Mouse (Mus musculus) granulocyte monocyte progenitor cell, adult 5-6 weeks (primary cell): Measurements from ENCODE around the gene Herc4. TPM values are rescaled to one million over a fixed set of nuclear protein-coding genes. Genes with fewer than 3 reads are reported as not detected.
"Not testable (repeated sequence)": the region's sequence is repeated elsewhere in the genome, so short reads cannot be mapped to it uniquely, and the experiment has no call there.

Experiments
- ATAC-seq: replicated peaks from 2 replicates; pipeline ENCODE4 v1.8.0; 2016; ENCODE audit warnings: mild to moderate bottlenecking, moderate TSS enrichment, inconsistent platforms; ENCODE audit not compliant: poor library complexity, severe bottlenecking
- total RNA-seq, 2 experiments: library from RNA; stranded (forward) in 1 of 2; stranded (reverse) in 1 of 2; fragments of 200-712, 200-1000 nt in 1 of 2; fragments of >200 nt in 1 of 2; fragmentation: Nextera tagmentation in 1 of 2; gene quantifications; 2 replicates each; pipeline ENCODE4 v1.2.3; 2014 to 2017

Herc4 gene
- total RNA-seq, 2 experiments from 2014 or later = 61.3 to 82.5 TPM

DNA sequence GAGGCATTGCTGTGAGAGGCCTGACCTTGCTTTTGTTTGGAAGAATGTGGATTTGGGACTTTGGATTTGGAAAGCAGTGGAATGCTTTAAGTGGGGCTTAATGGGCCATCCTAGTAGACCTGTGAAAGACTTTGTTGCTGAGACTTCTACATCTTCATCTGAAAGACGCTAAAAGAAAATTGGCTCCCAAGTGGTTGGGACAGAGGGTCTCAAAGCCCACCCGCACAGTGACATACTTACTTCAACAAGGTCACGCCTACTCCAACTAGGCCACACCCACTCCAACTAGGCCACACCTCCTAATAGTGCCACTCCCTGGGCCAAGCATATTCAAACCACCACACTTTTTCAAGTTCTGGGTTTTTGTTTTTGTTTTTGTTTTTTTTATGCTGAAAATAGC, 101.1 kb downstream of the Herc4 start:
- ATAC-seq = no peak

GRCm38 (mm10) chr10:63348291-63348690, 104.7 kb downstream of the Herc4 start:
- ATAC-seq = no peak

DNA sequence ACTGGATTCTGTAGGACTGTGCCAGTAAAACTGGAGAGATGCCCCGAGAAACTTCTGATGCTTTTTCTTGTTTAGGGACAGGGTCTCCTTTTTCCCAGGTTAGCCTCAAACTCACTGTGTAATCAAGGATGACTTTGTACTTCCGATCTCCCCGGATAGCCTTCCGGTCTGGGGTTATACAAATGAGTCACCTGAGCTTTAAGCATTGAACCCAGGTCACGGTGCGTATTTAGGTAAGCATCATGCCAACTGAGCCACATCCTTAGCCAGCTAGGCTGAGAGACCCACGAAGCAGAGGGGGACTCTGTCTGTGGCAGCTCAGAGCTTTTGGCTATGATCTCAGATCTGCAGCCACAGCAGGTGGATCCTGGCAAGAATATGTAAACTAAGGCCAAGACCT, 107.1 kb downstream of the Herc4 start:
- ATAC-seq = no peak

- ATAC-seq = not testable (repeated sequence)
These were observed 107.5 kb downstream of the Herc4 start for GRCm38 (mm10) chr10:63351099-63351498.

DNA sequence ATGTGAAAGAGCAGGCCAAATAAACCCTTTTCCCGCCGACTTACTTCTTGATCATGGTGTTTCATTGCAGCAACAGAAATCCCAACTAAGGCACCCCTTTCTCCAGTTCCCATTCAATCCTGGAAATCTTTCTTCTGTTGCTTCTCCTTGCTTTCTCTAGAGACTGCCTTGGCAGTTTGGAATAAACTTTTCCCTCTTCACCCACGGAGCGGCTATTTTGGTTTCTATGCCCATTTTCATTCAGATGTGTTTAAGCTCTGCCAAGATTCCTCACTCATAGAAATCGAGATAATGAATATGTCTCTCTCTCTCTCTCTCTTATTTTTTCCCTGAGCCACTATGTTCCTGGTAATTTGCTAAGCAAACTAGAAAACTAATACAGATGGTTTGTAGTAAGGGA, 108.5 kb downstream of the Herc4 start:
- no peak for ATAC-seq

DNA sequence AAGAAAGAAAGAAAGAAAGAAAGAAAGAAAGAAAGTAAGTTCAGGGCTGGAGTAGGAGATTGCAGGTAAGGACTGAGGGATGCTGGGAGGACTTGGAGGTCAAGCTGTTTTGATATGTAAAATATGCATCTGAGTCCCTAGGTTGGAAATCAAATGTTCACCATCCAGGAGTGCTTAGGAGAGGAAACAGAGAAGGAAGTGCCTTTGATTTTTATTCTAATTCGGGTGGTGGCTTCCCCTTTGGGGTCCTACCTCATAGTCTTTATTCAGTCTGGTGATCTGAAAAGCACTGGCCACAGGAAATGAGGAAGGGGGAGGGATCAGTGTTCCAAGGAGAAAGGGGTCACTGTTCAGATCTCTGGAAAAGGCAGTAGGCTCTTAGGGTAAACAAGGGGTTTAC, 116.9 kb downstream of the Herc4 start:
- no peak for ATAC-seq

- no peak for ATAC-seq
These were observed 122.4 kb downstream of the Herc4 start for GRCm38 (mm10) chr10:63365918-63366455.

GRCm38 (mm10) chr10:63367386-63367785, 123.8 kb downstream of the Herc4 start:
- no peak for ATAC-seq

Other genes starting within 250 kb of the Herc4 start
- 64.1 and 67.8 TPM in 2 replicates for gene Hnrnph3, start 219.6 kb upstream of the Herc4 start, total RNA-seq (2014; fragmentation: Nextera tagmentation)
- 34.0 and 43.0 TPM in 2 replicates for gene Hnrnph3, start 219.6 kb upstream of the Herc4 start, total RNA-seq (2017)
- 0.34 TPM in 1 of 2 replicates, not detected in the other for gene Pbld2, start 219.5 kb upstream of the Herc4 start, total RNA-seq (2014; fragmentation: Nextera tagmentation)
- gene Pbld2, start 219.5 kb upstream of the Herc4 start, total RNA-seq (2017) = not detected in 2 replicates
- gene Pbld1, start 183.6 kb upstream of the Herc4 start, total RNA-seq (2014; fragmentation: Nextera tagmentation) = not detected in 2 replicates
- not detected in 2 replicates for gene Pbld1, start 183.6 kb upstream of the Herc4 start, total RNA-seq (2017)
- not detected in 2 replicates for gene Atoh7, start 144.2 kb upstream of the Herc4 start, total RNA-seq (2014; fragmentation: Nextera tagmentation)
- gene Atoh7, start 144.2 kb upstream of the Herc4 start, total RNA-seq (2017) = not detected in 2 replicates
- not detected in 2 replicates for gene Mypn, start 39.9 kb upstream of the Herc4 start, total RNA-seq (2014; fragmentation: Nextera tagmentation)
- not detected in 2 replicates for gene Mypn, start 39.9 kb upstream of the Herc4 start, total RNA-seq (2017)
- gene Sirt1, start 137.9 kb downstream of the Herc4 start, total RNA-seq (2014; fragmentation: Nextera tagmentation) = 20.4 and 31.4 TPM in 2 replicates
- 33.3 and 35.5 TPM in 2 replicates for gene Sirt1, start 137.9 kb downstream of the Herc4 start, total RNA-seq (2017)
- 8.2 and 12.3 TPM in 2 replicates for gene Dnajc12, start 138.6 kb downstream of the Herc4 start, total RNA-seq (2014; fragmentation: Nextera tagmentation)
- gene Dnajc12, start 138.6 kb downstream of the Herc4 start, total RNA-seq (2017) = 10.1 and 13.6 TPM in 2 replicates
- not detected in 2 replicates for gene Gm7075, start 178.0 kb downstream of the Herc4 start, total RNA-seq (2014; fragmentation: Nextera tagmentation)
- gene Gm7075, start 178.0 kb downstream of the Herc4 start, total RNA-seq (2017) = not detected in 2 replicates
- gene Ctnna3, start 186.3 kb downstream of the Herc4 start, total RNA-seq (2014; fragmentation: Nextera tagmentation) = not detected in 2 replicates
- not detected in 2 replicates for gene Ctnna3, start 186.3 kb downstream of the Herc4 start, total RNA-seq (2017)